Mouse (Mus musculus) heart, postnatal 0 days (tissue): Measurements from ENCODE around the gene Pam16. TPM values are rescaled to one million over a fixed set of nuclear protein-coding genes. Genes with fewer than 3 reads are reported as not detected.

Source experiments
- ATAC-seq: fragments of 200-750 bp; cut with Nextera tagmentation; 2 replicates; pipeline ENCODE4 v1.8.0; 2017; ENCODE audit warnings: low read depth, moderate number of reproducible peaks, moderate library complexity; ENCODE audit not compliant: insufficient read depth
- DNase-seq: peaks from one replicate; pipeline ENCODE4 v3.0.0-alpha.2; 2016; ENCODE audit warnings: low spot score
- H3K27ac ChIP-seq: fragments of 300-500 bp; sonication (generic); 2 replicates; pipeline ENCODE4 v1.5.1; 2014; ENCODE audit warnings: low read depth, mild to moderate bottlenecking
- H3K27me3 ChIP-seq: fragments of 300-500 bp; sonication (generic); 2 replicates; pipeline ENCODE4 v1.6.1; 2014; ENCODE audit warnings: low read length, mixed read lengths; ENCODE audit not compliant: control insufficient read depth, insufficient read depth
- H3K36me3 ChIP-seq: fragments of 300-500 bp; sonication (generic); replicated peaks from 2 replicates; pipeline ENCODE4 v1.6.1; 2014; ENCODE audit warnings: low read length, mixed read lengths; ENCODE audit not compliant: control insufficient read depth, insufficient read depth
- H3K4me1 ChIP-seq: fragments of 300-500 bp; sonication (generic); 2 replicates; pipeline ENCODE4 v1.6.1; 2014; ENCODE audit warnings: antibody characterized with exemption; ENCODE audit not compliant: control insufficient read depth, insufficient read depth
- H3K4me2 ChIP-seq: fragments of 300-500 bp; sonication (generic); 2 replicates; pipeline ENCODE4 v1.6.1; 2014; ENCODE audit warnings: low read depth, mild to moderate bottlenecking, low read length, moderate library complexity
- H3K4me3 ChIP-seq: fragments of 300-500 bp; sonication (generic); 2 replicates; pipeline ENCODE4 v1.5.1; 2014; ENCODE audit warnings: low read depth, low read length
- H3K9ac ChIP-seq: fragments of 300-500 bp; sonication (generic); replicated peaks from 2 replicates; pipeline ENCODE4 v1.6.1; 2014; ENCODE audit warnings: low read depth, low read length, mixed read lengths
- H3K9me3 ChIP-seq: fragments of 300-500 bp; sonication (generic); replicated peaks from 2 replicates; pipeline ENCODE4 v1.6.1; 2016; ENCODE audit warnings: low read length; ENCODE audit not compliant: control insufficient read depth
- CTCF ChIP-seq: IDR thresholded peaks from 2 replicates; pipeline ENCODE4 v1.5.1; 2016; ENCODE audit warnings: antibody characterized with exemption, control low read depth, low read depth
- EP300 ChIP-seq: IDR thresholded peaks from 2 replicates; pipeline ENCODE4 v1.6.1; 2016; ENCODE audit warnings: antibody characterized with exemption, low read depth
- WGBS: fragments of 180-500 bp; shearing (Covaris S2); extraction: QIAGEN DNeasy Blood & Tissue Kit; methylation state at CpG from one replicate; pipeline ENCODE4 v1.1.7; 2014; 5-methylcytosine and 5-hydroxymethylcytosine counted together
- polyA plus RNA-seq: library from polyadenylated mRNA; unstranded; fragments of >200 nt; fragmentation: Nextera tagmentation; extraction: Ambion mirVana; gene quantifications from 2 replicates; pipeline ENCODE4 v1.2.1, GENCODE M21; 2015
- total RNA-seq: library from RNA; depleted of rRNA; stranded (reverse); fragments of >200 nt; gene quantifications from 2 replicates; pipeline ENCODE4 v1.2.3, GENCODE M21; 2014; ENCODE audit warnings: low replicate concordance

The Pam16 gene
- total and polyA plus RNA-seq, 2 experiments from 2014 or later, result 74.9 to 172 TPM

DNA sequence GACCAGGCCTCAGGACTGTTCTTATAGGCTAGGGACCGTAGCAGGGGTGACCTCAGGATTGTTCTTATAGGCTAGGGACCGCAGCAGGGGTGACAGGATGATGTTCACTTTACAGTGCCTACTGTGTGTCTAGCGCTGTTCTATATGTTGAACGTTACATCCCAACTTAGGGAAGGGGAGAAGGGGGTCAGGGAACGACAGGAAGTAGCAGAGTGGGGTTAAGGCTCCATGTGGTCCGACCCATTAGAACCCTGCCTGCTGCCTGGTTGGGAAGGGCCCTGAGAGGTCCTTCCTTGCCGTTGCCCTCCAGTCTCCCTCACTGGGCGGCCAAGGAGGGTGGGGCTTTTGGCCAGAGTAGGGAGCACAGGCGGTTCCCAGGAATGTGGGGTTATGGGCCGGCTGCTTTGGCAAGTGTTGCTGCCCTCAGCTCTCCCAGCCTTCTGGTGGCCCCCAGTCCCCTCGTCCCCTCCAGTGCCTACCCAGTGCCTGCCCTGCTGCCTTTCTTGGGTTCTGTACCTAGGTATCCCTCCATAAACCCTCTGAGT is 20.4 kb downstream of the Pam16 start:
- Histone ChIP-seq H3K9ac (no peak overlapping the region), H3K36me3 (peaks cover 7% of the 10 kb centered on the region; the same call in 1 of the 2 replicates), H3K27me3 (no peaks in the 10 kb centered on the region), H3K4me1 (peaks cover 70% of the 10 kb centered on the region), H3K9me3 (no peaks in the 10 kb centered on the region), H3K27ac (no peak overlapping the region), H3K4me2 (no peak overlapping the region), H3K4me3 (no peak overlapping the region)
- no peak for TF ChIP-seq EP300
- no peak for TF ChIP-seq CTCF
- ATAC-seq (no peak), DNase-seq (no peak)
- WGBS, result 64% methylated on average over 11 of the region's 11 CpGs

DNA sequence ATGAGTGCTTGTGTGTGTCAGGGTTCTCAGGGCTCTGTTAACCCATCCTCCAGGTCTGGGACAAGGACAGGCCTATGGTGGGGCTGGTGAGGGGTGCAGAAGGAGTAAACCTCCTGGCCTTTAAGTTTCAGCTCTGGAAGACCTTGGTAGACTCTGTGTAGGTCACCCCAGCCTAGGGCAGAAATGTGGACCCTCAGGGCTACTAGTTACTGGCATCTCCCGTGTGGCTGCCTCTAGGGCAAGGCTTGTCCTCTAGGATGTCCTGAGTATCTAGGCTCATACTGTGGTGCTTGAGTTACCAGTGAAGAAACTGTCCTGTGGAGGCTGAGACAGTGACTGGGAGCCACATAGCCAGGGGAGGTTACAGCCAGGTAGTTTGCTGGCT is 21.3 kb downstream of the Pam16 start:
- no peak for ATAC-seq
- 52% methylated on average over 1 of the region's 1 CpGs for WGBS
- no peak for DNase-seq
- no peaks in the 10 kb centered on the region for H3K9me3 ChIP-seq
- H3K27ac ChIP-seq, result peak overlapping the region; percentile 83
- TF ChIP-seq CTCF (no peak), EP300 (no peak)
- peaks cover 78% of the 10 kb centered on the region for H3K4me1 ChIP-seq
- H3K27me3 ChIP-seq, result no peaks in the 10 kb centered on the region
- no peak overlapping the region for H3K9ac ChIP-seq
- H3K4me2 ChIP-seq, result peak overlapping the region; percentile 20; the same call in 1 of the 2 replicates
- no peak overlapping the region for H3K4me3 ChIP-seq
- no peaks in the 10 kb centered on the region for H3K36me3 ChIP-seq

DNA sequence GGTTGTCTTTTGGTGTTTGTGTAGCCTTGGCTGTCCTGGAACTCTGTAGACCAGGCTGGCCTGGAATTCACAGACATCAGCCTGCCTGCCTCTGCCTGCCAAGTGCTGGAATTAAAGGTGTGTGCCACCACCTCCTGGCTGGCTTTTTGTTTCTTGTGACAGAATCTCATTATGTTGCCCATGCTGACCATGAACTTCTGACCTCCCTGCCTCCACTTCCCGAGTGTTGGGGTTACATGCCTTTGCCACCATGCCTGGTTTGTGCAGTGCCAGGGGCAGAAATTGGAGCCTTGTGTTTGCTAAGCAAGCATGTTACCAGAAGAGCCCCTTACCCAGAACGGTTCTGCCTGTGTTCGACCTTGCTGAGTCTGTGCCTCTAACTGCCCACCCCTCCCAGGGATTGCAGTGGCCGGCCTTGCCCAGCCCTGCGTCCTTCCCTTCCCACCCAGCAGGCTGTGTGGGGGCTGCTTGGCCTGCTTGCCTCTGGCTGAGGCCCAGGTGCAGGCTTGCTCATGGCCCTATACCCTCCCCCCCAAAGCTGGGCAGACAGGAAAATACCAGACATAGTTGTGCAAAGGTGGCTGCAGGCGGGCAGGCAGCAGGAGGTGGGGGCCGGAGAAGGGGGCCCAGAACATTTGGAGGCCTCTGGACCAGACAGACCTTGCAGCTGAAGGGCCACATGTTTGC is 21.9 kb downstream of the Pam16 start:
- no peak overlapping the region for H3K4me3 ChIP-seq
- H3K36me3 ChIP-seq, result no peaks in the 10 kb centered on the region
- H3K9ac ChIP-seq, result 0 out of 2 replicates have a peak overlapping the region, but pooled peaks have one; percentile 1
- no peaks in the 10 kb centered on the region for H3K9me3 ChIP-seq
- H3K4me1 ChIP-seq, result peaks cover 83% of the 10 kb centered on the region
- H3K27ac ChIP-seq, result peak overlapping the region; percentile 83
- 24% methylated on average over 7 of the region's 7 CpGs for WGBS
- no peaks in the 10 kb centered on the region for H3K27me3 ChIP-seq
- DNase-seq, result no peak
- peak; percentile 37; the same call in 1 of the 2 replicates for ATAC-seq
- TF ChIP-seq EP300, result no peak
- TF ChIP-seq CTCF, result no peak
- H3K4me2 ChIP-seq, result peak overlapping the region; percentile 20; the same call in 1 of the 2 replicates

DNA sequence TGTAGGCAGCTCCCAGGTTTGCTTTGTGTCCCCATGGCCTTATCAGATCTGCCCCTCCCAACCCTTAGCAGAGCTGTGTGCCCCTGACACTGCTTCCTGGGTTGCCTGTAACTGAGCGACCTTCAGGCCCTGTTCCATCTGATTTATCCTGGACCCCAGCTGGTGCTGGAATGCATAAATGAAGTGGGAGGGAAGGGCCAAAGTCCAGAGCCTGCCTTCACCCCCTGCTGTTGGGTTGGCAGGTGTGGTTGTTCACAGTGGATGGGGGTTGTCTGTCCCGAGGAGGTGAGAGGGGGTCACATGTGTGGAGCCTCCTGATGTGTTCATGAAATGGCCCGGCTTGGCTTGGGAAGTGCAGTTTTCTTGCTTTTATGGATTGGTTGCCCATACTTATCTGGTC is 22.6 kb downstream of the Pam16 start:
- H3K27me3 ChIP-seq, result no peaks in the 10 kb centered on the region
- ATAC-seq (no peak), DNase-seq (no peak)
- peak overlapping the region; percentile 83 for H3K27ac ChIP-seq
- H3K4me2 ChIP-seq, result no peak overlapping the region
- peaks cover 83% of the 10 kb centered on the region for H3K4me1 ChIP-seq
- H3K9me3 ChIP-seq, result no peaks in the 10 kb centered on the region
- no peaks in the 10 kb centered on the region for H3K36me3 ChIP-seq
- no peak overlapping the region for H3K4me3 ChIP-seq
- 14% methylated on average over 3 of the region's 3 CpGs for WGBS
- TF ChIP-seq EP300, result no peak
- TF ChIP-seq CTCF, result no peak
- H3K9ac ChIP-seq, result 0 out of 2 replicates have a peak overlapping the region, but pooled peaks have one; percentile 1

DNA sequence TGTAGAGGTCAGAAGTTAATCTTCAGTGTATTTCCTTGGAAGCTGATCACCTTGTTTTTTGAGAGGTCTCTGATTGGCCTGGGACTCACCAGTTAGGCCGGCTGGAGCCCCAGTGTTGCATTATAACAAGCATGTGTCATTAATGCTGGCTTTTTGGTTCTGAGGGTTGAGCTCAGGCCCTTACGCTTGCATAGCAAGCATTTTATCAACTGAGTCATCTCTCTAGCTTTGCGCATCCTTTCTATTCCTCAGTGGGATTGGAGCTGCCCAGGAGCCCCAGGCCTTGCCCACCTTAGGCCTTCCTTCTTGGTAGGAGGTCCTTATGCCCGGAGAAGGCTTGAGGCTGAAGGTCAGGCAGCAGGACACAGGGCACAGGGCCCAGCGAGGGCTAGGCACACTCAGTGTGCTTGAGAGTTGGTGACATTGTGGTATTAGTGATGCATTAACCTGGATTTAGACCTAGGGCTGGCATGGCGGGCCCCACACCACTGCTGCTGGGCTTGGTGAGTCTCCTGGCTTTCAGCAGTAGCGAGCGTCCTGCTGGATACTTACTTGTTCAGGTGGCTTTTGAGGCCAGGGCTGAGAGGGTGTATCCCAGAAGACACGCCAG is 24.0 kb downstream of the Pam16 start:
- Histone ChIP-seq H3K4me1 (peaks cover 83% of the 10 kb centered on the region), H3K4me2 (no peak overlapping the region), H3K9ac (0 out of 2 replicates have a peak overlapping the region, but pooled peaks have one; percentile 1), H3K36me3 (no peaks in the 10 kb centered on the region), H3K4me3 (no peak overlapping the region), H3K9me3 (no peaks in the 10 kb centered on the region), H3K27me3 (no peaks in the 10 kb centered on the region), H3K27ac (peak overlapping the region; percentile 83)
- WGBS, result 58% methylated on average over 9 of the region's 9 CpGs
- no peak for ATAC-seq
- DNase-seq, result no peak
- no peak for TF ChIP-seq CTCF
- no peak for TF ChIP-seq EP300
